In the genomic region with DNA sequence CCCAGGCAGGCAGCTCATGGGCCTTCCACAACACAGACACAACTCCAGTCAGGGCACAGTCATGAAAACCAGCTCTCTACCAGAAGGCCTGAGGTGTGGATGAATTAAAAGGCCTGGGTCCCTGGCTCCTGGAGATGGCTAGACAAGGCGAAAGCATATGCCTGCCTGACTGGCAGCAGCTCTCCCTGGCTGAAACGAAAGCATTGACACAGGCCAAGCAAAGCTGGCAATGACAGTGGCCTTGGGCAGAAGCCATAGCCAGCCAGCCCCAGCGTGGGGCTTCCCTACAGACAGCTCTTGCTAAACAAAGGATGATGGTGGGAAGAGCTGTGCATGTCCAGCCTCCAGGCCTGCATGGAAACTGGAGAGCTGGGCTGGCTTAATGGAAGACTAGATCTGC, we compare ENCODE assay signal across 9 mouse cellular contexts.
DNase-seq lines count a peak whose midpoint lies in the region.
"Had no signal": no experiment of that assay in that cellular context is flagged by ENCODE, and none has a peak within 500 bp of the region (broad histone marks: within the 10 kb centered on the region; RNA-seq: fewer than 3 reads in every experiment).

No protein-coding gene starts in this region.

- H3K4me1 ChIP-seq in heart, embryonic 10.5 days, result 0 out of 2 replicates have a peak, but pooled peaks cover 6% of the 10 kb centered on the region

- no peak overlapping the region for H3K4me3 ChIP-seq in heart, embryonic 10.5 days
- H3K4me3 ChIP-seq: erythroblast, embryonic 14.5 days had no signal

- 70% methylated on average over 3 of the region's 3 CpGs for WGBS in heart, embryonic 10.5 days

- DNase-seq in heart, adult 18-20 months, result peak; percentile 3 to 6
- DNase-seq in heart, embryonic 10.5 days (ENCODE audit: low spot score), result no peak
- peak; percentile 8 for DNase-seq in adrenal gland, adult 8-10 months
- peak; percentile 91 to 94 for DNase-seq in cerebellum, adult 18-20 months
- DNase-seq in gastrocnemius, postnatal 25 days, result peak; percentile 15
- DNase-seq in B cell, adult 2 months, result no peak
- no peak for DNase-seq in MN1 (ENCODE audit: low spot score)
- DNase-seq in c-Kit-positive CD71-positive TER-119-positive erythroid progenitor cells, embryonic 14.5 days (ENCODE audit: low spot score), result no peak

- H3K36me3 ChIP-seq in heart, embryonic 10.5 days, result no peaks in the 10 kb centered on the region

- no peak overlapping the region for H3K27ac ChIP-seq in heart, embryonic 10.5 days

- H3K9me3 ChIP-seq in heart, embryonic 10.5 days, result no peaks in the 10 kb centered on the region

- no peaks in the 10 kb centered on the region for H3K27me3 ChIP-seq in heart, embryonic 10.5 days (ENCODE audit: insufficient read depth, poor library complexity, severe bottlenecking)

Comparison
In these comparisons a context has a peak if more than half of its experiments do, and no peak if none do; other contexts are left out.
1. DNase-seq: peak in heart, adult 18-20 months (2 of 2), adrenal gland, adult 8-10 months (single experiment), cerebellum, adult 18-20 months (2 of 2) and gastrocnemius, postnatal 25 days (single experiment); none in heart, embryonic 10.5 days (single experiment), B cell, adult 2 months (0 of 2), MN1 (single experiment) and c-Kit-positive CD71-positive TER-119-positive erythroid progenitor cells, embryonic 14.5 days (single experiment).